In the genomic region with DNA sequence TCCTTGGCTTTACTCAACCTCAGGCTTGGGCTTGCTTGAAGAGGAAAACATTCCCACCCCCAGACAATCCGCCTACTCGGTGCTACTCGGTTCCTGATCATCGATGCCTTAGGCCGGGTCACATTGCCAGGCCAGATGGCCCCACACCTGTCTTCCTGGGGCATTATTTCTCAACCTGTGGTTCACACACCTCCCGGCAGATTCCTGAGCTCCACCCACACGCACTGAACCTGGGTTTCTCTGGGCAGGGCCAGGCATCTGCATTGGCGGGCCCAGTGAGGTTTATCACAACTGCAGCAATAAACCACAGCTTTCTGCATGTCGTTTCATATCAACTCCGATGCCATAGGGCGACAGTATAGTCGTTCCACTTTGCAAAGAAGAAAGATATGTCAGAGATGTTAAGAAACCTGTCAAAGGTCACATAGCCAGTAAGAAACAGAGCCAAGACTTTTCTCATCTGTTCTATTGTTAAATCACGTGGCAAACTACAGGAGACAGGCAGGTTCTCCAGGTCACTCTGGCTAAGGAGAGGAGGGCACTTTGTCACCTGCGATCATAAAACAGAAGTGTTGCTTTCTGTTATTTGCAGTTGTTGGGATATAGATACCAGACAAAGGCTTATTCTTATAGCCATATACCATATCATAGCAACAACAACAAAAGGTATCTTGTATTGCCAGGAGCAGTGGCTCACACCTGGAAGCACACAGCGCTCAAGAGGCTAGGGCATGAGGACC, we compare ENCODE assay signal across 15 mouse cellular contexts. TPM values are rescaled to one million over a fixed set of nuclear protein-coding genes. Genes with fewer than 3 reads are reported as not detected.
DNase-seq lines count a peak whose midpoint lies in the region; ATAC-seq and TF ChIP-seq lines count a peak whose summit lies in the region.
"Had no signal": no experiment of that assay in that cellular context is flagged by ENCODE, and none has a peak within 500 bp of the region (broad histone marks: within the 10 kb centered on the region; RNA-seq: fewer than 3 reads in every experiment).

No protein-coding gene starts in this region.

- no peak overlapping the region for H3K9ac ChIP-seq in heart, postnatal 0 days (replicated peaks; ENCODE audit: low read depth, low read length)
- no peak overlapping the region for H3K9ac ChIP-seq in embryonic facial prominence, embryonic 15.5 days
- no peak overlapping the region for H3K9ac ChIP-seq in limb, embryonic 15.5 days
- H3K9ac ChIP-seq: embryonic facial prominence, embryonic 12.5 days; liver, embryonic 13.5 days had no signal

- no peak for DNase-seq in heart, postnatal 0 days (ENCODE audit: low spot score)
- no peak for DNase-seq in heart, postnatal 14 days
- peak; percentile 91 for DNase-seq in gonadal fat pad, adult 2 months (ENCODE audit: low read depth)
- no peak for DNase-seq in spleen, postnatal 10 days (ENCODE audit: low spot score in 2 of 2)
- no peak for DNase-seq in spleen, postnatal 36 days (ENCODE audit: low spot score in 2 of 2)
- DNase-seq: liver, embryonic 13.5 days; thymus, postnatal 36 days had no signal

- H3K27ac ChIP-seq in heart, postnatal 0 days (ENCODE audit: low read depth): 0 out of 2 replicates have a peak overlapping the region, but pooled peaks have one; percentile 9
- H3K27ac ChIP-seq in embryonic facial prominence, embryonic 15.5 days (replicated peaks): no peak overlapping the region; the same call in 1 of the 2 replicates
- peak overlapping the region; percentile 79 for H3K27ac ChIP-seq in limb, embryonic 15.5 days
- H3K27ac ChIP-seq: heart, embryonic 10.5 days; left cerebral cortex, adult 2 months; liver, embryonic 13.5 days; macrophage had no signal

- TF ChIP-seq CTCF in heart, postnatal 0 days (IDR thresholded peaks at IDR 0.05; ENCODE audit: low read depth): no peak

- WGBS in heart, postnatal 0 days: 77% methylated on average over 15 of the region's 15 CpGs
- WGBS in embryonic facial prominence, embryonic 15.5 days: 73% methylated on average over 15 of the region's 15 CpGs
- 66% methylated on average over 15 of the region's 15 CpGs for WGBS in limb, embryonic 15.5 days

- no peaks in the 10 kb centered on the region for H3K4me1 ChIP-seq in heart, postnatal 0 days (ENCODE audit: control insufficient read depth, insufficient read depth)
- peaks cover 14% of the 10 kb centered on the region for H3K4me1 ChIP-seq in embryonic facial prominence, embryonic 15.5 days
- H3K4me1 ChIP-seq in limb, embryonic 15.5 days: peaks cover 20% of the 10 kb centered on the region; the same call in 1 of the 2 replicates
- H3K4me1 ChIP-seq: heart, embryonic 10.5 days; liver, embryonic 13.5 days had no signal

- no peak for ATAC-seq in heart, postnatal 0 days (ENCODE audit: insufficient read depth, low read depth)
- 0 out of 2 replicates have a peak, but pooled peaks have one; percentile 34 for ATAC-seq in embryonic facial prominence, embryonic 15.5 days (ENCODE audit: insufficient number of reproducible peaks, low FRiP score, low TSS enrichment, low read depth)
- ATAC-seq in limb, embryonic 15.5 days (ENCODE audit: insufficient number of reproducible peaks, low FRiP score, low TSS enrichment, low read depth): no peak
- ATAC-seq: CD4-positive, CD25-positive, alpha-beta regulatory T cell, adult 4 months had no signal

- H3K4me2 ChIP-seq in heart, postnatal 0 days (ENCODE audit: low read depth, low read length): no peak overlapping the region
- H3K4me2 ChIP-seq in embryonic facial prominence, embryonic 15.5 days (replicated peaks): no peak overlapping the region
- H3K4me2 ChIP-seq in limb, embryonic 15.5 days: no peak overlapping the region
- H3K4me2 ChIP-seq: embryonic facial prominence, embryonic 12.5 days; liver, embryonic 13.5 days had no signal

- no peaks in the 10 kb centered on the region for H3K27me3 ChIP-seq in heart, postnatal 0 days (ENCODE audit: control insufficient read depth, insufficient read depth, low read length)
- no peaks in the 10 kb centered on the region for H3K27me3 ChIP-seq in embryonic facial prominence, embryonic 15.5 days
- H3K27me3 ChIP-seq in limb, embryonic 15.5 days: no peaks in the 10 kb centered on the region
- H3K27me3 ChIP-seq: embryonic facial prominence, embryonic 12.5 days; liver, embryonic 13.5 days had no signal

- no peak for TF ChIP-seq EP300 in heart, postnatal 0 days (IDR thresholded peaks at IDR 0.05; ENCODE audit: low read depth)

- H3K36me3 ChIP-seq in heart, postnatal 0 days (replicated peaks; ENCODE audit: control insufficient read depth, insufficient read depth, low read length): no peaks in the 10 kb centered on the region
- H3K36me3 ChIP-seq in embryonic facial prominence, embryonic 15.5 days: no peaks in the 10 kb centered on the region
- H3K36me3 ChIP-seq in limb, embryonic 15.5 days: no peaks in the 10 kb centered on the region
- H3K36me3 ChIP-seq: embryonic facial prominence, embryonic 12.5 days; heart, embryonic 10.5 days; liver, embryonic 13.5 days had no signal

- no peak overlapping the region for H3K4me3 ChIP-seq in heart, postnatal 0 days (ENCODE audit: low read depth, low read length)
- no peak overlapping the region for H3K4me3 ChIP-seq in embryonic facial prominence, embryonic 15.5 days (replicated peaks)
- H3K4me3 ChIP-seq in limb, embryonic 15.5 days: no peak overlapping the region
- H3K4me3 ChIP-seq: embryonic facial prominence, embryonic 12.5 days; gastrocnemius, adult 2 months; heart, embryonic 10.5 days; left cerebral cortex, adult 2 months; liver, embryonic 13.5 days had no signal

- intact Hi-C loops in heart, postnatal 14 days (cut with DNase I): no loop called here

- H3K9me3 ChIP-seq in heart, postnatal 0 days (replicated peaks; ENCODE audit: control insufficient read depth, low read length): no peaks in the 10 kb centered on the region
- no peaks in the 10 kb centered on the region for H3K9me3 ChIP-seq in embryonic facial prominence, embryonic 15.5 days (replicated peaks)
- H3K9me3 ChIP-seq in limb, embryonic 15.5 days: no peaks in the 10 kb centered on the region
- H3K9me3 ChIP-seq: embryonic facial prominence, embryonic 12.5 days; heart, embryonic 10.5 days; liver, embryonic 13.5 days had no signal

RNA-seq across cellular contexts. Expression of gene Lrig1, which starts 18.8 kb away (rescaled TPM):
- total RNA-seq in heart, postnatal 0 days (2014; rRNA removed; ENCODE audit: low replicate concordance): 50.2 and 54.3 TPM in 2 replicates
- polyA plus RNA-seq in heart, postnatal 0 days (2015; fragmentation: Nextera tagmentation; extraction: Ambion mirVana): 7.1 and 7.3 TPM in 2 replicates
- total RNA-seq in heart, postnatal 14 days (2021): 10 to 100 TPM; 37.8 to 38.6 TPM
- polyA plus RNA-seq in embryonic facial prominence, embryonic 15.5 days (2015; fragmentation: Nextera tagmentation; extraction: Ambion mirVana): 28.9 TPM in 2 replicates
- 34.3 and 35.3 TPM in 2 replicates for polyA plus RNA-seq in gonadal fat pad, adult 2 months (2012; rRNA removed)
- 22.3 and 22.5 TPM in 2 replicates for polyA plus RNA-seq in limb, embryonic 15.5 days (2015; fragmentation: Nextera tagmentation; extraction: Ambion mirVana)
